Mouse (Mus musculus) adrenal gland, adult 2 months (tissue): ENCODE results near the gene Lrit3. TPM values are rescaled to one million over a fixed set of nuclear protein-coding genes. Genes with fewer than 3 reads are reported as not detected.
"Not testable (repeated sequence)": the region's sequence is repeated elsewhere in the genome, so short reads cannot be mapped to it uniquely, and the experiment has no call there.

Experiments used
- DNase-seq: peaks from one replicate; pipeline ENCODE4 v3.0.0; 2021
- polyA plus RNA-seq: library from polyadenylated mRNA; depleted of rRNA; stranded (reverse); fragments of >200 nt; gene quantifications from 2 replicates; pipeline ENCODE4 v1.2.3, GENCODE M21; 2012; rRNA removed
- total RNA-seq, 2 experiments: library from RNA; stranded (reverse); gene quantifications; 2 replicates each; pipeline ENCODE4 v1.2.3; 2021

Lrit3 gene
- total and polyA plus RNA-seq, 3 experiments: not detected

- no peak for DNase-seq
These were observed 32.6 kb downstream of the Lrit3 start for GRCm38 (mm10) chr3:129771210-129771609.

GRCm38 (mm10) chr3:129766971-129767794 lies 36.6 kb downstream of the Lrit3 start:
- no peak for DNase-seq

GRCm38 (mm10) chr3:129766106-129766505 lies 37.7 kb downstream of the Lrit3 start:
- no peak for DNase-seq

GRCm38 (mm10) chr3:129757599-129757998 lies 46.2 kb downstream of the Lrit3 start:
- DNase-seq: not testable (repeated sequence)

DNA sequence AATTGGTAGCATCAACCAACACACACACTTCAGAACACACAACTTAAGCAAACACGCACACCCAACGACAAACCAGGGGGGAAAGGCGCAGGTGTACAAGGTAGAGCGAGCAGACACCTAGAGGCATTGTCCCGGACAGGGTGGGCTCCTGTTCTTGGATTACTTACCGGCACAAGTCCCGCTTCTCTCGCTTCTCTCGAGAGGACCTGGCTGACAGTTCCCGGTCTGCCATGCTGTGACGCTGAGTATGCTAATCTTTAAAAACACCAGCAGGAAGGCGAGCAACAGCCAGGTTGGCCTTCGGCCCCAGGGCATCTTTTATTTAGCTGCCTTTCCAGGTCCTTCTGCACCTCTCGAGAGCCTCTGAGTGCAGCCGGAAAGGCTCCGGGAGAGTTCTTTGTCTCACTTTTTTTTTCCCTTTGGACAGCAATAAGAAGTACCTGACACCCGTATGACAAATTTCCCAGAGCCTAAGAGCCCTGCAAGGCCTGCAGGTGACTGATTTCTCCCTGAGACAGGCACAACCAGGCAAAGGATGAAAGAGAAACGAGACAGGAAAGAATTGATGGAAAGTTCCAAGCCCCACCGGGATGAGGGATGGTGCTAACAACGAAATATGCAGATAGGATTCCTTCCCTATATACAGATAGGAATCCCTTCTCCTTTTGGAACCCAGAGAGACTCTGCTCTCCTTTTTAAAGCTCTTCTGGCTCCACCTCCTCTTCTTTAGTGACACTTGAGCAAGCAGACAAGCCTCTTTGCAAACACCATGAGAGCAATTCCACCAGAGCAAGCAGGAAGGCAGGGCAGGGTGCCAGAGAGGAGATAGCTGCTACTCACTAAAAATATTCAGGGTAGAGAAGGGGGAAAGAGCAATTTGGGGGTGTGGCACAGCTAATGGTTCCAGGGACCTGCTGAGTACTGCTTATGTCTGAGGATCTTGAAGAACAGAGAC lies 48.9 kb downstream of the Lrit3 start, which contains the start of gene Egf:
Gene Egf (minus strand): TSS at position 667 of the 955 bp plus-strand sequence.
- DNase-seq: no peak

GRCm38 (mm10) chr3:129744803-129745202 lies 59.0 kb downstream of the Lrit3 start:
- no peak for DNase-seq

DNA sequence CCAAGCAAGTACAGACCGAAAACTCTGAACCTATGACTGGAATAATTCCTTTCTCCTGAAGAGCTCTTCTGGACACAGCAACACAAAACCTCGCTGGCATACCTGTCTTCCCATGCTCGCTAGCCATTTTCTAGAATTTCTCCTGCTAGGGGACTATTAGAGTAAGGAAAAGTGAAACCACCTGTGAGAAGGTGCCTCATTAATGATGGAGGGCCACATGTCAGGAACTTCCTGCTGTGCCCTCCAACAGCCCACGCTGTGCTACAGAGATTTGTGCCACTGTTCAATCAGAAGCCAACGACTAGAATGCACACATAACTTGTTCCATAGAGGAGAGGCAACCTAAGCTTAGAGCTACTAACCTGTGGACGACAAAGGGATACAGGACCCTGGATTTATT lies 61.0 kb downstream of the Lrit3 start:
- no peak for DNase-seq

DNA sequence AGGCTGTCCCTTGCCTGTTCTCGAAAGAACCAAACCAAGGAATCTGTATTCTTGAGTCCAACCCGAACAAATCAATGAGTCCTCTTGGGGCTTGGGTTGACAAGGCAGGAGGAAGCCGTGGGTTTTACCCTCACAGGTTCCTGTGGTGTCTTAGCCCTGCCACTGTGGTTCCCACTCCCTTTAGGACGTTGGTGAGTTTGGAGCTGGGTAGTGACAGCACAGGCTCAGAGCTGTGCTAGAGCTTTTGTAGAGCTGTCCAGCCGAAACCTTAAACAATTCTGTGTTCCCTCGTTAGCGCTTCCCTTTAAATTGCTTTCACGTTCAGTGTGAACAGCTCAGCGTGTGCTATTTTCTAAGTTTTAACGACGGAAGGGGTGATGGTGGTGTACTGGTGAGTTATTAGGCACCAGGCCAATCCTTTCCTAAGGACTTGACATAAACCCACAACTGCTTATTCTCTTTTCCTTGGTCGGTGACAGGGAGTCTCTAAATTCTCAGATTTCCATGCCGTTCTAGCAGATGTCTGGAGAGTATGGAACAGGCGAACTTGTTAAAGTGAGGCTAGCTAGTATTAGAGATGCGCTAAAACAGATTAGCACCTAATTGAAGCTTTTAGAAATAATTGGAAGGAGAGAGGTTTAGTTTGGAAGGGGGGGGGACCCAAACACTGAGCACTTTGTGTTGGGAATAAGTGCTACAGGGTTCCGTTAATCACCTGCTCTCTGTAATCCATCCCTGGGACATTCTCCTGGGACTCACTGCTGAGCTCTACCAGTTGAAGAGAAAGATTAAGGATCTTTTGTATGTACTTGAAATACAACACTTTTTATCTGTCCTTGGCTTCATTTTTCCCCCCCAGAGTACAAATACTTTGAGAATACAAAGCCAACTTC lies 65.3 kb downstream of the Lrit3 start:
- DNase-seq: no peak

Other genes starting within 250 kb of the Lrit3 start
- 1 to 10 TPM in 1 of 2 experiments, under 1 TPM in 1; 0.66 to 1.1 TPM for gene Egf, start 48.7 kb downstream of the Lrit3 start, total RNA-seq
- 0.54 and 1.7 TPM in 2 replicates for gene Egf, start 48.7 kb downstream of the Lrit3 start, polyA plus RNA-seq
- gene Rrh, start 18.6 kb upstream of the Lrit3 start, total RNA-seq: under 1 TPM in 1 of 2 experiments, not detected in 1; 0.09 TPM
- not detected in 2 replicates for gene Rrh, start 18.6 kb upstream of the Lrit3 start, polyA plus RNA-seq
- gene Gar1, start 27.4 kb upstream of the Lrit3 start, total RNA-seq: 10 to 100 TPM; 39.4 to 61.2 TPM
- 11.0 and 15.4 TPM in 2 replicates for gene Gar1, start 27.4 kb upstream of the Lrit3 start, polyA plus RNA-seq
- gene Cfi, start 31.9 kb upstream of the Lrit3 start, total RNA-seq: 1 to 10 TPM in 1 of 2 experiments, not detected in 1; 2.7 TPM
- gene Cfi, start 31.9 kb upstream of the Lrit3 start, polyA plus RNA-seq: 0.07 TPM in 1 of 2 replicates, not detected in the other
- 10 to 100 TPM; 46.3 to 51.7 TPM for gene Pla2g12a, start 74.6 kb upstream of the Lrit3 start, total RNA-seq
- gene Pla2g12a, start 74.6 kb upstream of the Lrit3 start, polyA plus RNA-seq: 106 and 226 TPM in 2 replicates
- gene Casp6, start 97.4 kb upstream of the Lrit3 start, total RNA-seq: 10 to 100 TPM; 42.3 to 42.4 TPM
- 29.5 and 33.8 TPM in 2 replicates for gene Casp6, start 97.4 kb upstream of the Lrit3 start, polyA plus RNA-seq
- gene Mcub, start 166.2 kb upstream of the Lrit3 start, total RNA-seq: 10 to 100 TPM in 1 of 2 experiments, 1 to 10 TPM in 1; 7.9 to 15.3 TPM
- 6.9 and 7.7 TPM in 2 replicates for gene Mcub, start 166.2 kb upstream of the Lrit3 start, polyA plus RNA-seq